ENCODE assay signal across 19 mouse cellular contexts in the genomic region with DNA sequence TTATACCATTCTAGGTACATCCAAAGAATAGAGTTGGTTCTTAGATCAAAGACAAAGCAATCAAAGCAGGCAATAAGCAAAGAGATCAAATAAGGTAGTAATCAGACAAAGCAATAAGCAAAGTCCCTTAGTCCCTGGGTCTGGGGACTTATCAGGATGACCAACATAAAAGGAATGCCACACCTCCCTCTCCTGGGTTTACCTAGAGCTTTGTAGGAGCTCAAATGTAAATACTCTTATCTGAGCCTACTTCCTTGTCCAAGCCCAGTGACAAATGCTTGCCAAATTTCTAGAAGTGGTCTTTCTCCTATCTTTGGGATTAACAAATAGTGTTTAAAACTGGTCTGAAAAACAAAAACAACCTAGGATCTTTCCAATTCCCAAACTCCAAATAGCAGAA. TPM values are rescaled to one million over a fixed set of nuclear protein-coding genes. Genes with fewer than 3 reads are reported as not detected.
DNase-seq lines count a peak whose midpoint lies in the region; ATAC-seq and TF ChIP-seq lines count a peak whose summit lies in the region.
"Had no signal": no experiment of that assay in that cellular context is flagged by ENCODE, and none has a peak within 500 bp of the region (broad histone marks: within the 10 kb centered on the region; RNA-seq: fewer than 3 reads in every experiment).

No protein-coding gene starts in this region.

- TF ChIP-seq RAD21 in MEL (IDR thresholded peaks at IDR 0.05; ENCODE audit: low read depth, low read length), result no peak

- no peak overlapping the region for H3K9ac ChIP-seq in MEL (ENCODE audit: control insufficient read depth, low read depth, low read length, poor library complexity, severe bottlenecking)
- no peak overlapping the region for H3K9ac ChIP-seq in intestine, postnatal 0 days (ENCODE audit: low read depth, low read length)
- H3K9ac ChIP-seq in stomach, postnatal 0 days (ENCODE audit: low read length), result no peak overlapping the region
- H3K9ac ChIP-seq: heart, embryonic 12.5 days had no signal

- peaks cover 0 to 3% of the 10 kb centered on the region in 2 experiments; a peak in 1 of 4 replicates for H3K27me3 ChIP-seq in MEL (ENCODE audit: control insufficient read depth in 1 of 2, insufficient read depth in 2 of 2, low read length in 2 of 2)
- no peaks in the 10 kb centered on the region for H3K27me3 ChIP-seq in intestine, postnatal 0 days (replicated peaks; ENCODE audit: control insufficient read depth, insufficient read depth, low read length)
- no peaks in the 10 kb centered on the region for H3K27me3 ChIP-seq in stomach, postnatal 0 days (ENCODE audit: control insufficient read depth, insufficient read depth, low read length)
- H3K27me3 ChIP-seq: heart, embryonic 12.5 days had no signal

- TF ChIP-seq POLR2A in MEL (IDR thresholded peaks at IDR 0.05; ENCODE audit: control insufficient read depth in 1 of 2, insufficient read depth in 1 of 2, low read depth in 1 of 2, low read length in 2 of 2, poor library complexity in 1 of 2), result no peak

- DNase-seq in layer of hippocampus, adult 2 months (ENCODE audit: low spot score in 2 of 2), result no peak
- no peak for DNase-seq in layer of hippocampus, adult 11-12 months (ENCODE audit: low spot score)
- DNase-seq in MEL (ENCODE audit: low read depth, low spot score), result no peak
- DNase-seq in stomach, postnatal 0 days (ENCODE audit: low spot score), result no peak
- no peak for DNase-seq in embryo, embryonic 11 days
- DNase-seq in layer of hippocampus, postnatal 10 days (ENCODE audit: low spot score in 2 of 2), result no peak
- DNase-seq: adrenal gland, postnatal 10 days; B cell, adult 2 months; cerebellum, adult 11-12 months; cerebellum, adult 9-10 months; cerebellum, postnatal 25 days; gastrocnemius, adult 2 months; gastrocnemius, postnatal 25 days had no signal

- H3K27ac ChIP-seq in layer of hippocampus, adult 2 months, result 0 out of 2 replicates have a peak overlapping the region, but pooled peaks have one; percentile 16
- H3K27ac ChIP-seq in MEL (ENCODE audit: control insufficient read depth, low read depth, low read length), result no peak overlapping the region
- H3K27ac ChIP-seq in intestine, postnatal 0 days (ENCODE audit: low read depth, low read length), result no peak overlapping the region
- H3K27ac ChIP-seq in stomach, postnatal 0 days (replicated peaks), result no peak overlapping the region
- H3K27ac ChIP-seq: gastrocnemius, adult 2 months; hindbrain, embryonic 10.5 days had no signal

- H3K36me3 ChIP-seq in MEL (ENCODE audit: control insufficient read depth in 1 of 2, insufficient read depth in 2 of 2, low read length in 2 of 2), result peaks cover 0 to 3% of the 10 kb centered on the region in 2 experiments; a peak in 2 of 4 replicates
- no peaks in the 10 kb centered on the region for H3K36me3 ChIP-seq in intestine, postnatal 0 days (ENCODE audit: control insufficient read depth, insufficient read depth)
- H3K36me3 ChIP-seq in stomach, postnatal 0 days (ENCODE audit: control insufficient read depth, insufficient read depth, low read length), result no peaks in the 10 kb centered on the region
- H3K36me3 ChIP-seq: heart, embryonic 12.5 days; hindbrain, embryonic 10.5 days had no signal

- H3K4me1 ChIP-seq in MEL (ENCODE audit: control insufficient read depth in 1 of 2, insufficient read depth in 2 of 2, low read length in 2 of 2), result peaks cover 2 to 10% of the 10 kb centered on the region in 2 experiments
- H3K4me1 ChIP-seq in intestine, postnatal 0 days (replicated peaks; ENCODE audit: control insufficient read depth, insufficient read depth, low read length), result peaks cover 13% of the 10 kb centered on the region
- H3K4me1 ChIP-seq in stomach, postnatal 0 days (replicated peaks; ENCODE audit: control insufficient read depth, insufficient read depth), result no peaks in the 10 kb centered on the region; the same call in 1 of the 2 replicates

- no peak for TF ChIP-seq CTCF in layer of hippocampus, adult 2 months (conservative IDR thresholded peaks at IDR 0.05)
- TF ChIP-seq CTCF in MEL (IDR thresholded peaks at IDR 0.05 in 2 of 3, conservative IDR thresholded peaks at IDR 0.05 in 1 of 3; ENCODE audit: control insufficient read depth in 1 of 3, insufficient read depth in 1 of 3, low read depth in 2 of 3, low read length in 3 of 3, poor library complexity in 1 of 3, severe bottlenecking in 1 of 3), result no peak
- no peak for TF ChIP-seq CTCF in intestine, postnatal 0 days (IDR thresholded peaks at IDR 0.05; ENCODE audit: low read depth)
- no peak for TF ChIP-seq CTCF in stomach, postnatal 0 days (IDR thresholded peaks at IDR 0.05; ENCODE audit: low read depth)

- H3K4me2 ChIP-seq in intestine, postnatal 0 days (replicated peaks; ENCODE audit: low read depth), result no peak overlapping the region
- no peak overlapping the region for H3K4me2 ChIP-seq in stomach, postnatal 0 days (replicated peaks; ENCODE audit: low read depth)
- H3K4me2 ChIP-seq: heart, embryonic 12.5 days had no signal

- H3K9me3 ChIP-seq in MEL (replicated peaks; ENCODE audit: insufficient read depth, low read length), result no peaks in the 10 kb centered on the region
- no peaks in the 10 kb centered on the region for H3K9me3 ChIP-seq in intestine, postnatal 0 days (ENCODE audit: control insufficient read depth)
- H3K9me3 ChIP-seq in stomach, postnatal 0 days (ENCODE audit: control insufficient read depth, low read length), result no peaks in the 10 kb centered on the region
- H3K9me3 ChIP-seq: G1E; heart, embryonic 12.5 days; hindbrain, embryonic 10.5 days had no signal

- TF ChIP-seq EP300 in MEL (IDR thresholded peaks at IDR 0.05; ENCODE audit: low read depth in 1 of 2, low read length in 2 of 2), result 0 out of 4 replicates have a peak, but pooled peaks of 1 of the 2 experiments have one; percentile 5
- TF ChIP-seq EP300 in stomach, postnatal 0 days (optimal IDR thresholded peaks at IDR 0.05), result no peak

- ATAC-seq in intestine, postnatal 0 days, result peak; percentile 28; the same call in 1 of the 2 replicates
- peak; percentile 35; the same call in 1 of the 2 replicates for ATAC-seq in stomach, postnatal 0 days (ENCODE audit: low FRiP score, low TSS enrichment)
- ATAC-seq: CD4-positive, CD25-positive, alpha-beta regulatory T cell, adult 4 months; forebrain, embryonic 14.5 days had no signal

- H3K79me2 ChIP-seq in MEL (ENCODE audit: control insufficient read depth, insufficient read depth, low read length, poor library complexity), result no peaks in the 10 kb centered on the region; the same call in 1 of the 2 replicates

- no peak overlapping the region for H3K4me3 ChIP-seq in layer of hippocampus, adult 2 months
- no peak overlapping the region for H3K4me3 ChIP-seq in MEL (ENCODE audit: control insufficient read depth in 1 of 2, insufficient read depth in 1 of 2, low read depth in 2 of 2, low read length in 2 of 2)
- H3K4me3 ChIP-seq in intestine, postnatal 0 days (ENCODE audit: low read depth, low read length), result no peak overlapping the region
- H3K4me3 ChIP-seq in stomach, postnatal 0 days (ENCODE audit: low read depth, low read length), result no peak overlapping the region
- H3K4me3 ChIP-seq: gastrocnemius, adult 2 months; heart, embryonic 12.5 days; hindbrain, embryonic 10.5 days had no signal

TF ChIP-seq in MEL, 35 proteins besides CTCF, POLR2A, EP300 and RAD21:
- peak; percentile 42 for TF ChIP-seq GATA1 (IDR thresholded peaks at IDR 0.05; ENCODE audit: low read depth, low read length)
- no peak for TF ChIP-seq JUND (IDR thresholded peaks at IDR 0.05; ENCODE audit: low read depth, low read length)
- TF ChIP-seq ZMIZ1 (IDR thresholded peaks at IDR 0.05; ENCODE audit: low read depth, low read length), result no peak
- TF ChIP-seq E2F4 (IDR thresholded peaks at IDR 0.05; ENCODE audit: borderline replicate concordance, low read depth, low read length), result no peak

RNA-seq across cellular contexts. Expression of gene Rwdd2b, which starts 2.9 kb away (rescaled TPM):
- total RNA-seq in layer of hippocampus, adult 2 months (2021), result 10 to 100 TPM; 11.0 to 11.9 TPM
- total RNA-seq in MEL (2012; rRNA removed), result 9.0 and 11.3 TPM in 2 replicates
- 10 to 100 TPM in 1 of 2 experiments, not detected in 1; 17.2 TPM for polyA plus RNA-seq in MEL (2012; ENCODE audit: insufficient read depth in 1 of 2, insufficient read length in 2 of 2, low read depth in 1 of 2, low replicate concordance in 2 of 2, missing spikeins in 1 of 2)
- 20.6 and 21.1 TPM in 2 replicates for polyA plus RNA-seq in intestine, postnatal 0 days (2015; fragmentation: Nextera tagmentation; extraction: Ambion mirVana)
- polyA plus RNA-seq in stomach, postnatal 0 days (2015; fragmentation: Nextera tagmentation; extraction: Ambion mirVana), result 6.9 and 7.5 TPM in 2 replicates
- 10 to 100 TPM; 10.3 to 10.5 TPM for total RNA-seq in layer of hippocampus, postnatal 10 days (2021)

RNA-seq across cellular contexts. Expression of gene Ltn1, which starts 10.8 kb away (rescaled TPM):
- 10 to 100 TPM; 45.3 to 45.7 TPM for total RNA-seq in layer of hippocampus, adult 2 months (2021)
- 16.0 and 16.4 TPM in 2 replicates for total RNA-seq in MEL (2012; rRNA removed)
- polyA plus RNA-seq in MEL (2012; ENCODE audit: insufficient read depth in 1 of 2, insufficient read length in 2 of 2, low read depth in 1 of 2, low replicate concordance in 2 of 2, missing spikeins in 1 of 2), result 10 to 100 TPM; 22.3 to 55.9 TPM
- polyA plus RNA-seq in intestine, postnatal 0 days (2015; fragmentation: Nextera tagmentation; extraction: Ambion mirVana), result 7.9 and 8.3 TPM in 2 replicates
- 8.1 and 9.2 TPM in 2 replicates for polyA plus RNA-seq in stomach, postnatal 0 days (2015; fragmentation: Nextera tagmentation; extraction: Ambion mirVana)
- 10 to 100 TPM; 44.8 to 45.8 TPM for total RNA-seq in layer of hippocampus, postnatal 10 days (2021)

RNA-seq across cellular contexts. Expression of gene Usp16, which starts 11.3 kb away (rescaled TPM):
- total RNA-seq in layer of hippocampus, adult 2 months (2021), result 10 to 100 TPM; 45.0 to 48.5 TPM
- total RNA-seq in MEL (2012; rRNA removed), result 75.7 and 76.4 TPM in 2 replicates
- 100 to 1,000 TPM in 1 of 2 experiments, 10 to 100 TPM in 1; 66.6 to 256 TPM for polyA plus RNA-seq in MEL (2012; ENCODE audit: insufficient read depth in 1 of 2, insufficient read length in 2 of 2, low read depth in 1 of 2, low replicate concordance in 2 of 2, missing spikeins in 1 of 2)
- polyA plus RNA-seq in intestine, postnatal 0 days (2015; fragmentation: Nextera tagmentation; extraction: Ambion mirVana), result 38.1 and 39.5 TPM in 2 replicates
- polyA plus RNA-seq in stomach, postnatal 0 days (2015; fragmentation: Nextera tagmentation; extraction: Ambion mirVana), result 37.0 and 40.1 TPM in 2 replicates
- 10 to 100 TPM; 52.9 to 55.9 TPM for total RNA-seq in layer of hippocampus, postnatal 10 days (2021)

RNA-seq across cellular contexts. Expression of gene Cct8, which starts 52.4 kb away (rescaled TPM):
- 100 to 1,000 TPM; 167 to 173 TPM for total RNA-seq in layer of hippocampus, adult 2 months (2021)
- total RNA-seq in MEL (2012; rRNA removed), result 393 and 428 TPM in 2 replicates
- 1,000 to 10,000 TPM in 1 of 2 experiments, 100 to 1,000 TPM in 1; 812 to 1,102 TPM for polyA plus RNA-seq in MEL (2012; ENCODE audit: insufficient read depth in 1 of 2, insufficient read length in 2 of 2, low read depth in 1 of 2, low replicate concordance in 2 of 2, missing spikeins in 1 of 2)
- polyA plus RNA-seq in intestine, postnatal 0 days (2015; fragmentation: Nextera tagmentation; extraction: Ambion mirVana), result 156 and 157 TPM in 2 replicates
- polyA plus RNA-seq in stomach, postnatal 0 days (2015; fragmentation: Nextera tagmentation; extraction: Ambion mirVana), result 173 and 181 TPM in 2 replicates
- 100 to 1,000 TPM; 194 to 207 TPM for total RNA-seq in layer of hippocampus, postnatal 10 days (2021)
